Mouse (Mus musculus) gastrocnemius, postnatal 4 days (tissue): Measurements from ENCODE around the gene Ubac2. TPM values are rescaled to one million over a fixed set of nuclear protein-coding genes. Genes with fewer than 3 reads are reported as not detected.

Experiments
- DNase-seq, 2 experiments: peaks; one replicate each; pipeline ENCODE4 v3.0.0; 2021 to 2022; ENCODE audit warnings: low spot score in 2 of 2, mixed read lengths in 2 of 2
- total RNA-seq, 2 experiments: library from RNA; stranded (reverse); gene quantifications; 2 replicates each; pipeline ENCODE4 v1.2.3; 2021

Gene Ubac2
- total RNA-seq, 2 experiments from 2014 or later = 28.4 to 30.6 TPM

GRCm38 (mm10) chr14:121995557-121995870 lies 117.1 kb downstream of the Ubac2 start:
- no peak for DNase-seq

GRCm38 (mm10) chr14:121996786-121997185 lies 118.4 kb downstream of the Ubac2 start:
- peak in 1 of 2 experiments; percentile 68 for DNase-seq

GRCm38 (mm10) chr14:121999455-121999854 lies 121.0 kb downstream of the Ubac2 start:
- DNase-seq = no peak

- no peak for DNase-seq
These were observed 122.1 kb downstream of the Ubac2 start for GRCm38 (mm10) chr14:122000346-122001105.

- no peak for DNase-seq
These were observed 123.8 kb downstream of the Ubac2 start for GRCm38 (mm10) chr14:122002224-122002623.

- no peak for DNase-seq
These were observed 125.4 kb downstream of the Ubac2 start for GRCm38 (mm10) chr14:122003812-122004211.

GRCm38 (mm10) chr14:122008261-122008660 lies 129.8 kb downstream of the Ubac2 start:
- no peak for DNase-seq

- no peak for DNase-seq
These were observed 131.1 kb downstream of the Ubac2 start for GRCm38 (mm10) chr14:122009502-122009901.

- peak in 1 of 2 experiments; percentile 53 for DNase-seq
These were observed 131.9 kb downstream of the Ubac2 start for GRCm38 (mm10) chr14:122010301-122010700.

GRCm38 (mm10) chr14:122011768-122012167 lies 133.3 kb downstream of the Ubac2 start:
- no peak for DNase-seq

- DNase-seq = no peak
These were observed 133.8 kb downstream of the Ubac2 start for GRCm38 (mm10) chr14:122012193-122012592.

GRCm38 (mm10) chr14:122012814-122013213 lies 134.4 kb downstream of the Ubac2 start:
- DNase-seq = no peak

- DNase-seq = no peak
These were observed 135.1 kb downstream of the Ubac2 start for GRCm38 (mm10) chr14:122013417-122013951.

- no peak for DNase-seq
These were observed 139.5 kb downstream of the Ubac2 start for GRCm38 (mm10) chr14:122017958-122018357.

GRCm38 (mm10) chr14:122019389-122019788 lies 141.0 kb downstream of the Ubac2 start:
- no peak for DNase-seq

GRCm38 (mm10) chr14:122020567-122020966 lies 142.1 kb downstream of the Ubac2 start:
- no peak for DNase-seq

- DNase-seq = no peak
These were observed 144.6 kb downstream of the Ubac2 start for GRCm38 (mm10) chr14:122023054-122023453.

GRCm38 (mm10) chr14:122023928-122024327 lies 145.5 kb downstream of the Ubac2 start:
- no peak for DNase-seq

- DNase-seq = no peak
These were observed 150.7 kb downstream of the Ubac2 start for GRCm38 (mm10) chr14:122028926-122029745.

- no peak for DNase-seq
These were observed 151.4 kb downstream of the Ubac2 start for GRCm38 (mm10) chr14:122029851-122030250.

GRCm38 (mm10) chr14:122032045-122032444 lies 153.6 kb downstream of the Ubac2 start:
- DNase-seq = no peak

- no peak for DNase-seq
These were observed 156.0 kb downstream of the Ubac2 start, which contains the start of gene Timm8a2 for GRCm38 (mm10) chr14:122034451-122034850. Gene Timm8a2 (plus strand): TSS chr14:122034674.
